Mouse (Mus musculus) hindbrain, embryonic 16.5 days (tissue): ENCODE data around the gene Chn2. TPM values are rescaled to one million over a fixed set of nuclear protein-coding genes. Genes with fewer than 3 reads are reported as not detected.
A peak's percentile ranks its signal among the peaks of the same experiment; 100 is the strongest.

ENCODE experiments used
- ATAC-seq: fragments of 200-750 bp; cut with Nextera tagmentation; 2 replicates; pipeline ENCODE4 v1.8.0; 2017; ENCODE audit warnings: moderate TSS enrichment, moderate library complexity
- H3K27ac ChIP-seq: fragments of 300-500 bp; sonication (generic); 2 replicates; pipeline ENCODE4 v1.5.1; 2014; ENCODE audit warnings: low read depth, mild to moderate bottlenecking, control low read depth, low read length, moderate library complexity
- H3K27me3 ChIP-seq: fragments of 300-500 bp; sonication (generic); replicated peaks from 2 replicates; pipeline ENCODE4 v1.6.1; 2014; ENCODE audit warnings: low read length; ENCODE audit not compliant: control insufficient read depth, insufficient read depth
- H3K36me3 ChIP-seq: fragments of 300-500 bp; sonication (generic); 2 replicates; pipeline ENCODE4 v1.6.1; 2014; ENCODE audit warnings: mild to moderate bottlenecking, low read length, moderate library complexity, mixed read lengths; ENCODE audit not compliant: control insufficient read depth, insufficient read depth
- H3K4me1 ChIP-seq: fragments of 300-500 bp; sonication (generic); 2 replicates; pipeline ENCODE4 v1.6.1; 2014; ENCODE audit warnings: low read depth, low read length; ENCODE audit not compliant: control insufficient read depth, insufficient read depth
- H3K4me2 ChIP-seq: fragments of 300-500 bp; sonication (generic); 2 replicates; pipeline ENCODE4 v1.6.1; 2014; ENCODE audit warnings: mild to moderate bottlenecking, low read length, control low read depth, moderate library complexity
- H3K4me3 ChIP-seq: fragments of 300-500 bp; sonication (generic); 2 replicates; pipeline ENCODE4 v1.5.1; 2014; ENCODE audit warnings: mild to moderate bottlenecking, low read length, control low read depth, moderate library complexity
- H3K9ac ChIP-seq: fragments of 300-500 bp; sonication (generic); 2 replicates; pipeline ENCODE4 v1.6.1; 2014; ENCODE audit warnings: low read depth, mild to moderate bottlenecking, control low read depth, low read length, moderate library complexity
- H3K9me3 ChIP-seq: fragments of 300-500 bp; sonication (generic); 2 replicates; pipeline ENCODE4 v1.6.1; 2014; ENCODE audit warnings: mild to moderate bottlenecking, low read length, moderate library complexity; ENCODE audit not compliant: control insufficient read depth
- WGBS: fragments of 180-500 bp; shearing (Covaris S2); extraction: QIAGEN DNeasy Blood & Tissue Kit; methylation state at CpG from one replicate; pipeline ENCODE4 v1.1.7; 2014; 5-methylcytosine and 5-hydroxymethylcytosine counted together
- polyA plus RNA-seq: library from polyadenylated mRNA; unstranded; fragments of >200 nt; fragmentation: Nextera tagmentation; extraction: Ambion mirVana; gene quantifications from 2 replicates; pipeline ENCODE4 v1.2.1, GENCODE M21; 2015

The Chn2 gene
- polyA plus RNA-seq, 1 experiment from 2014 or later: 24.4 TPM

- Histone ChIP-seq H3K27ac (no peak overlapping the region), H3K4me2 (no peak overlapping the region), H3K9ac (no peak overlapping the region), H3K4me3 (no peak overlapping the region), H3K9me3 (no peaks in the 10 kb centered on the region), H3K4me1 (peaks cover 3% of the 10 kb centered on the region; the same call in 1 of the 2 replicates), H3K36me3 (no peaks in the 10 kb centered on the region), H3K27me3 (no peaks in the 10 kb centered on the region)
- WGBS: 35% methylated on average over 6 of the region's 6 CpGs
- 0 out of 2 replicates have a peak, but pooled peaks have one; percentile 17 for ATAC-seq
Measured at GRCm38 (mm10) chr6:54096147-54096761, 56.9 kb downstream of the Chn2 start.

DNA sequence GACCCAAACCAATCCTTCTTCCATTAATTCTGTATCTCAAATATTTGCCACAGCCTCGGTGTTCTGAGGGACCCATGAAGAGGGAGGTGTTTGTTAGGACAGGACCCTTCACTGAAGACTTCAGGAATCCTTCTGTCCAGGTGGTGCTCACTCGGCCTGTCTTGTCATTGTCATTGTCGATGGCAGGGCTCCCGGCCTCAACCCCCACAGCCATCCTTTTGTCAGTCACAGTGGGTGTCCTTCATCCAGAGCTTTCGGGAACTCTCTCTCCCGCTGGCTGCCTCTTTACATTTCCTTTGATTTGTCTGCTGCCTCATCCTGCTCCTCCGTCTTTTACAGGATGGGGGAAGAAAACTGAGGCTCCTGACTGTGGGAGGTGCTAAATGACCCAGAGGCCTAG lies 57.5 kb downstream of the Chn2 start:
- Histone ChIP-seq H3K27me3 (no peaks in the 10 kb centered on the region), H3K9ac (no peak overlapping the region), H3K4me1 (peaks cover 3% of the 10 kb centered on the region; the same call in 1 of the 2 replicates), H3K4me2 (peak overlapping the region; percentile 12), H3K4me3 (no peak overlapping the region), H3K27ac (no peak overlapping the region), H3K36me3 (no peaks in the 10 kb centered on the region), H3K9me3 (no peaks in the 10 kb centered on the region)
- no peak for ATAC-seq
- WGBS: 13% methylated on average over 7 of the region's 7 CpGs

GRCm38 (mm10) chr6:54098339-54098738 lies 59.0 kb downstream of the Chn2 start:
- no peaks in the 10 kb centered on the region for H3K9me3 ChIP-seq
- no peak overlapping the region for H3K4me3 ChIP-seq
- no peak overlapping the region for H3K9ac ChIP-seq
- no peak overlapping the region for H3K4me2 ChIP-seq
- no peaks in the 10 kb centered on the region for H3K36me3 ChIP-seq
- 93% methylated on average over 6 of the region's 6 CpGs for WGBS
- H3K4me1 ChIP-seq: peaks cover 3% of the 10 kb centered on the region; the same call in 1 of the 2 replicates
- no peaks in the 10 kb centered on the region for H3K27me3 ChIP-seq
- no peak for ATAC-seq
- no peak overlapping the region for H3K27ac ChIP-seq

GRCm38 (mm10) chr6:54099659-54100058 lies 60.3 kb downstream of the Chn2 start:
- Histone ChIP-seq H3K27me3 (no peaks in the 10 kb centered on the region), H3K9ac (no peak overlapping the region), H3K9me3 (no peaks in the 10 kb centered on the region), H3K4me1 (peaks cover 3% of the 10 kb centered on the region; the same call in 1 of the 2 replicates), H3K36me3 (no peaks in the 10 kb centered on the region), H3K27ac (no peak overlapping the region), H3K4me2 (no peak overlapping the region), H3K4me3 (no peak overlapping the region)
- WGBS: 57% methylated on average over 6 of the region's 6 CpGs
- no peak for ATAC-seq

DNA sequence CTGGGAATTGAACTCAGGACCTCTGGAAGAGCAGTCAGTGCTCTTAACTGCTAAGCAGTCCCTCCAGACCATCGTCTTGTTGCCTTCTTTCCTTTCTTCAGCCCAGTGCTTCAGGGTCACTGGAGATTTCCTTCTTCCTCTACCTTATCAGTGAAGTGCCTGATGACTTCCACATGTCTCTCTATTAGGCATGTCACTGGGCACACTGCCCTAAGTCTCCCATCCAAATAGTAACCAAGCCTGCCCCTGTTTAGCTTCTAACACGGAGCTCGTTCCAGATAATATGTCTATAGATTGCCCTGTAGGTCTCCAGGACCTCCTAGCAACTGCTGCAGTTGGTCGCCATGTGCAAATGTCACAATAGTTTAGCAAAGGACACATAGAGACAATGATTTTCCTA lies 62.9 kb downstream of the Chn2 start:
- Histone ChIP-seq H3K27me3 (no peaks in the 10 kb centered on the region), H3K9me3 (no peaks in the 10 kb centered on the region), H3K4me3 (no peak overlapping the region), H3K4me2 (no peak overlapping the region), H3K4me1 (peaks cover 7% of the 10 kb centered on the region), H3K27ac (no peak overlapping the region), H3K9ac (no peak overlapping the region), H3K36me3 (no peaks in the 10 kb centered on the region)
- 81% methylated on average over 4 of the region's 4 CpGs for WGBS
- ATAC-seq: no peak

- 77% methylated on average over 9 of the region's 9 CpGs for WGBS
- Histone ChIP-seq H3K4me2 (no peak overlapping the region), H3K9me3 (no peaks in the 10 kb centered on the region), H3K27me3 (no peaks in the 10 kb centered on the region), H3K9ac (no peak overlapping the region), H3K27ac (no peak overlapping the region), H3K4me3 (no peak overlapping the region), H3K4me1 (peaks cover 7% of the 10 kb centered on the region), H3K36me3 (no peaks in the 10 kb centered on the region)
- ATAC-seq: no peak
Measured at GRCm38 (mm10) chr6:54103276-54103975, 64.1 kb downstream of the Chn2 start.

DNA sequence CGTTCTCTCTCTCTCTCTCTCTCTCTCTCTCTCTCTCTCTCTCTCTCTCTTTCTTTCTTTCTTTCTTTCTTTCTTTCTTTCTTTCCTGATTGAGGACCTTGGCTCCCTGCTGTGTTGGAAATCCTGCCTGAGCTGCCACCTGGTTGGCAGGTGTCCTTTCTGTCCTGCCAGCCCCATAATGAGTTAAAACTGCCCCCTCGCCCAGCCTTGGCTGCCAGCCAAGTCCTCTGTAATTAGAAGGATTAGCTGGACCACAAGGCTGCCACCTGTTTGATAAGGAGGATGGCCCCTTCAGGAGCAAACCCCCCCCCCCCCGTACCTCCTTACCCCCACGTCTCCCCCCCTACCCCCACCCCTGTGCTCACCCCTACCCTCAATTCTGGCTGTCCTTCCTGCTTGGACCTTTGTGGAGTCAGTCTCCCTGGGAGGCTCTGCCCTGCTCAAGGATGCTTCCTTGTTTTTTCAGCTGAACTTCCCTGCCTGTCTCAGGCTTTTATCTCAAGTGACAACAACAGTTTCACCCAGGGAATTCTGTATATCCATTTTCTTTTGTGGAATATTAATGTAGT lies 72.1 kb downstream of the Chn2 start:
- WGBS: 9% methylated on average over 4 of the region's 4 CpGs
- Histone ChIP-seq H3K9me3 (no peaks in the 10 kb centered on the region), H3K4me3 (no peak overlapping the region), H3K9ac (no peak overlapping the region), H3K36me3 (no peaks in the 10 kb centered on the region), H3K4me2 (no peak overlapping the region), H3K27ac (no peak overlapping the region), H3K27me3 (no peaks in the 10 kb centered on the region), H3K4me1 (no peaks in the 10 kb centered on the region)
- ATAC-seq: no peak

GRCm38 (mm10) chr6:54113338-54113737 lies 74.0 kb downstream of the Chn2 start:
- Histone ChIP-seq H3K9me3 (no peaks in the 10 kb centered on the region), H3K27me3 (no peaks in the 10 kb centered on the region), H3K9ac (no peak overlapping the region), H3K27ac (no peak overlapping the region), H3K4me3 (no peak overlapping the region), H3K4me1 (no peaks in the 10 kb centered on the region), H3K36me3 (no peaks in the 10 kb centered on the region), H3K4me2 (no peak overlapping the region)
- no peak for ATAC-seq
- 85% methylated on average over 5 of the region's 5 CpGs for WGBS

DNA sequence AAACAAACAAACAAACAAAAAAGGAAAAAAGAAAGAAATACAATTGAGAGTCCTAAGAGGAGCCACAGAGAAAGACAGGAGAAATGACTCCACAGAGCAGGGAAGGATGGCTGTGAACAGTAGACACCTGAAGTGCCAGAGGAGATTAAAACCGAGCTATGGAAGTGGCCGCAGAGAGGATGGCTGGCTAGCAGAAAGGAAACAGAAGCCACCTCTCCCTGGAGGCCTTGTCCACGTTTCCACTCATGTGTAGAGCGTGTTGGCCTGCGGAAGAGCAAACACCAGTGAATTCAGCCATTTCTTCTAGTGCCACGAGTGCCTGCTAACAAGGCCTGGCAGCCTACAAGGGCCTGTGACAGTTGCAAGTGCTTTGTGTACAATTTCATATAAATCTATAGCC lies 75.1 kb downstream of the Chn2 start:
- Histone ChIP-seq H3K4me1 (peaks cover 3% of the 10 kb centered on the region), H3K36me3 (no peaks in the 10 kb centered on the region), H3K27me3 (no peaks in the 10 kb centered on the region), H3K9ac (no peak overlapping the region), H3K4me3 (no peak overlapping the region), H3K4me2 (no peak overlapping the region), H3K9me3 (no peaks in the 10 kb centered on the region), H3K27ac (no peak overlapping the region)
- 82% methylated on average over 6 of the region's 6 CpGs for WGBS
- no peak for ATAC-seq
